In the genomic region with DNA sequence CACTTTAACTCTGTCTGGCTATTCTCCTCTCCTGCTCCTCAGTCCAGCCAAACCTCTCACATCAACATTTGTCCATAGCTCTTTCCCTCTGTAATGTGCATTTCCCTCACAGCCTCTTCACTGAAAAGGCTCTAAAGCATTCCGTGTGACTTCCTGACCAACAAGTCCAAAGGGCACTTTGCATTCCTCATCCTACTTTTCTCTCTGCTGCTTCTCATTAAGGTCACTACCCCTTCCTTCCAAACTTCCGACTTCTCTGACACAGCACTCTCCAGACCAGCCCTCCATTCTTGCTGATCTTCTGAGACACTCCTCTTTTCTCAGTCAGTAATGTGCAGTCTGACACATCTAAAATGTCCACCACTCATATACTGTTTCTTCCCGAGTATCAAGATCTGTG, we compare ENCODE assay signal across 20 mouse cellular contexts. TPM values are rescaled to one million over a fixed set of nuclear protein-coding genes. Genes with fewer than 3 reads are reported as not detected.
DNase-seq lines count a peak whose midpoint lies in the region; ATAC-seq and TF ChIP-seq lines count a peak whose summit lies in the region.
"Had no signal": no experiment of that assay in that cellular context is flagged by ENCODE, and none has a peak within 500 bp of the region (broad histone marks: within the 10 kb centered on the region; RNA-seq: fewer than 3 reads in every experiment).

No protein-coding gene starts in this region.

- no peaks in the 10 kb centered on the region for H3K9me3 ChIP-seq in heart, embryonic 16.5 days (replicated peaks; ENCODE audit: control insufficient read depth, low read length)
- no peaks in the 10 kb centered on the region for H3K9me3 ChIP-seq in lung, postnatal 0 days (ENCODE audit: low read length)
- H3K9me3 ChIP-seq: embryonic facial prominence, embryonic 15.5 days; hindbrain, embryonic 10.5 days; limb, embryonic 13.5 days; liver, embryonic 13.5 days had no signal

- WGBS in heart, embryonic 16.5 days: 61% methylated on average over 3 of the region's 3 CpGs
- WGBS in lung, postnatal 0 days: 48% methylated on average over 3 of the region's 3 CpGs

- peaks cover 24% of the 10 kb centered on the region for H3K4me1 ChIP-seq in heart, embryonic 16.5 days (ENCODE audit: control insufficient read depth, insufficient read depth, low read length)
- H3K4me1 ChIP-seq in lung, postnatal 0 days (ENCODE audit: insufficient read depth, low read depth, low read length): 0 out of 2 replicates have a peak, but pooled peaks cover 3% of the 10 kb centered on the region
- H3K4me1 ChIP-seq: embryonic facial prominence, embryonic 15.5 days; hindbrain, embryonic 10.5 days; limb, embryonic 13.5 days had no signal

- H3K27me3 ChIP-seq in heart, embryonic 16.5 days (ENCODE audit: control insufficient read depth, insufficient read depth, low read length): no peaks in the 10 kb centered on the region
- no peaks in the 10 kb centered on the region for H3K27me3 ChIP-seq in lung, postnatal 0 days (replicated peaks; ENCODE audit: insufficient read depth, low read length)
- H3K27me3 ChIP-seq: CH12.LX; embryonic facial prominence, embryonic 15.5 days; limb, embryonic 13.5 days; liver, embryonic 13.5 days had no signal

- TF ChIP-seq EP300 in lung, postnatal 0 days (IDR thresholded peaks at IDR 0.05): peak; percentile 75

- intact Hi-C loops in heart, postnatal 25 days (cut with DNase I): no loop called here

- H3K4me3 ChIP-seq in heart, embryonic 16.5 days (ENCODE audit: low read length): no peak overlapping the region
- H3K4me3 ChIP-seq in lung, postnatal 0 days (ENCODE audit: low read depth, low read length): no peak overlapping the region
- H3K4me3 ChIP-seq: embryonic facial prominence, embryonic 15.5 days; hindbrain, embryonic 10.5 days; limb, embryonic 13.5 days; liver, embryonic 13.5 days had no signal

- peak overlapping the region; percentile 39 for H3K27ac ChIP-seq in heart, embryonic 16.5 days (ENCODE audit: low read length)
- peak overlapping the region; percentile 6; the same call in 1 of the 2 replicates for H3K27ac ChIP-seq in lung, postnatal 0 days (ENCODE audit: low read length)
- H3K27ac ChIP-seq: embryonic facial prominence, embryonic 15.5 days; hindbrain, embryonic 10.5 days; hindbrain, postnatal 0 days; limb, embryonic 13.5 days; liver, embryonic 13.5 days had no signal

- peaks cover 61% of the 10 kb centered on the region for H3K36me3 ChIP-seq in heart, embryonic 16.5 days (ENCODE audit: control insufficient read depth, insufficient read depth)
- peaks cover 33% of the 10 kb centered on the region for H3K36me3 ChIP-seq in lung, postnatal 0 days (ENCODE audit: insufficient read depth, low read length)

- DNase-seq in heart, postnatal 25 days (ENCODE audit: low spot score): no peak
- peak; percentile 88 for DNase-seq in lung, postnatal 0 days (ENCODE audit: low spot score)
- DNase-seq in lung, postnatal 14 days: no peak
- peak; percentile 37 for DNase-seq in kidney, adult 9 months
- no peak for DNase-seq in layer of hippocampus, adult 9-10 months (ENCODE audit: low spot score)
- DNase-seq in right cerebral cortex, postnatal 10 days (ENCODE audit: low spot score in 2 of 2): no peak
- DNase-seq: adrenal gland, postnatal 36 days; cerebellum, adult 18-20 months; cerebellum, postnatal 36 days; liver, embryonic 13.5 days; right cerebral cortex, adult 18-20 months; thymus, postnatal 25 days had no signal

- no peak for TF ChIP-seq CTCF in lung, postnatal 0 days (IDR thresholded peaks at IDR 0.05)

- no peak for ATAC-seq in heart, embryonic 16.5 days (replicated peaks; ENCODE audit: extremely low read depth, insufficient read depth, low FRiP score)
- ATAC-seq in lung, postnatal 0 days: peak; percentile 73
- ATAC-seq: forebrain, embryonic 16.5 days; hindbrain, postnatal 0 days had no signal

- H3K4me2 ChIP-seq in heart, embryonic 16.5 days (ENCODE audit: low read depth, low read length): no peak overlapping the region
- H3K4me2 ChIP-seq in lung, postnatal 0 days (replicated peaks; ENCODE audit: low read depth, low read length): no peak overlapping the region
- H3K4me2 ChIP-seq: embryonic facial prominence, embryonic 15.5 days; heart, embryonic 11.5 days; limb, embryonic 13.5 days; liver, embryonic 13.5 days had no signal

- no peak overlapping the region for H3K9ac ChIP-seq in heart, embryonic 16.5 days (ENCODE audit: low read length)
- no peak overlapping the region for H3K9ac ChIP-seq in lung, postnatal 0 days (replicated peaks; ENCODE audit: low read depth)
- H3K9ac ChIP-seq: embryonic facial prominence, embryonic 15.5 days; limb, embryonic 13.5 days; liver, embryonic 13.5 days had no signal

RNA-seq across cellular contexts. Expression of a gene that starts 12.6 kb away (rescaled TPM):
- polyA plus RNA-seq in heart, embryonic 16.5 days (2015; fragmentation: Nextera tagmentation; extraction: Ambion mirVana): 5.3 and 5.5 TPM in 2 replicates
- 10 to 100 TPM; 11.3 to 13.1 TPM for total RNA-seq in heart, postnatal 25 days (2021)
- 6.1 TPM in 2 replicates for polyA plus RNA-seq in lung, postnatal 0 days (2015; fragmentation: Nextera tagmentation; extraction: Ambion mirVana)

RNA-seq across cellular contexts. Expression of a gene that starts 12.7 kb away (rescaled TPM):
- 67.8 and 70.6 TPM in 2 replicates for polyA plus RNA-seq in heart, embryonic 16.5 days (2015; fragmentation: Nextera tagmentation; extraction: Ambion mirVana)
- 10 to 100 TPM; 35.7 to 47.1 TPM for total RNA-seq in heart, postnatal 25 days (2021)
- polyA plus RNA-seq in lung, postnatal 0 days (2015; fragmentation: Nextera tagmentation; extraction: Ambion mirVana): 90.5 and 95.8 TPM in 2 replicates

RNA-seq across cellular contexts. Expression of a gene that starts 31.5 kb away (rescaled TPM):
- polyA plus RNA-seq in heart, embryonic 16.5 days (2015; fragmentation: Nextera tagmentation; extraction: Ambion mirVana): 66.5 and 69.4 TPM in 2 replicates
- total RNA-seq in heart, postnatal 25 days (2021): 10 to 100 TPM; 17.8 to 19.4 TPM
- polyA plus RNA-seq in lung, postnatal 0 days (2015; fragmentation: Nextera tagmentation; extraction: Ambion mirVana): 351 and 356 TPM in 2 replicates

RNA-seq across cellular contexts. Expression of a gene that starts 40.7 kb away (rescaled TPM):
- polyA plus RNA-seq in heart, embryonic 16.5 days (2015; fragmentation: Nextera tagmentation; extraction: Ambion mirVana): 189 and 195 TPM in 2 replicates
- 1 to 10 TPM; 1.5 to 2.3 TPM for total RNA-seq in heart, postnatal 25 days (2021)
- polyA plus RNA-seq in lung, postnatal 0 days (2015; fragmentation: Nextera tagmentation; extraction: Ambion mirVana): 16.5 and 20.2 TPM in 2 replicates

Comparison
In these comparisons a context has a peak if more than half of its experiments do, and no peak if none do; other contexts are left out.
1. DNase-seq: peak in lung, postnatal 0 days (single experiment) and kidney, adult 9 months (single experiment); none in heart, postnatal 25 days (single experiment), lung, postnatal 14 days (single experiment), layer of hippocampus, adult 9-10 months (single experiment) and right cerebral cortex, postnatal 10 days (0 of 2).